Mouse (Mus musculus) liver, postnatal 0 days (tissue): ENCODE results near the gene Fto.

ENCODE experiments used
- CTCF ChIP-seq: sonication (generic); IDR thresholded peaks from 2 replicates; pipeline ENCODE4 v1.5.1; 2016; ENCODE audit warnings: antibody characterized with exemption, low read depth
- EP300 ChIP-seq: IDR thresholded peaks from 2 replicates; pipeline ENCODE4 v1.6.1; 2016; ENCODE audit warnings: antibody characterized with exemption, low read depth, mild to moderate bottlenecking

- TF ChIP-seq CTCF, result no peak
- no peak for TF ChIP-seq EP300
Observed at GRCm38 (mm10) chr8:91443911-91444310, 130.6 kb downstream of the Fto start.
